Mouse (Mus musculus) MEL (cell line): ENCODE data around the gene Ms4a3. TPM values are rescaled to one million over a fixed set of nuclear protein-coding genes. Genes with fewer than 3 reads are reported as not detected.
A peak's percentile ranks its signal among the peaks of the same experiment; 100 is the strongest.

Experiments used
- DNase-seq: peaks from one replicate; pipeline ENCODE4 v3.0.0; 2011; ENCODE audit warnings: low read depth, low spot score
- H3K27ac ChIP-seq: 2 replicates; pipeline ENCODE4 v1.5.1; 2012; ENCODE audit warnings: low read depth, mild to moderate bottlenecking, control low read depth, low read length, moderate library complexity; ENCODE audit not compliant: control insufficient read depth
- H3K27me3 ChIP-seq, 2 experiments: fragments of 150-350 bp in 1 of 2; sonication (generic) in 1 of 2; 2 replicates each; pipeline ENCODE4 v1.6.1; 2012; ENCODE audit warnings: low read length in 2 of 2, mild to moderate bottlenecking in 2 of 2, improper control_type of control experiment in 1 of 2, moderate library complexity in 1 of 2; ENCODE audit not compliant: insufficient read depth in 2 of 2, control insufficient read depth in 1 of 2
- H3K36me3 ChIP-seq, 2 experiments: 2 replicates each; pipeline ENCODE4 v1.6.1; 2012 to 2014; ENCODE audit warnings: low read length in 2 of 2, improper control_type of control experiment in 1 of 2, inconsistent platforms in 1 of 2, mild to moderate bottlenecking in 1 of 2; ENCODE audit not compliant: insufficient read depth in 2 of 2, control insufficient read depth in 1 of 2
- H3K4me1 ChIP-seq, 2 experiments: fragments of 150-350 bp in 1 of 2; sonication (generic) in 1 of 2; 2 replicates each; pipeline ENCODE4 v1.6.1; 2012; ENCODE audit warnings: low read length in 2 of 2, improper control_type of control experiment in 1 of 2, mild to moderate bottlenecking in 1 of 2; ENCODE audit not compliant: insufficient read depth in 2 of 2, control insufficient read depth in 1 of 2
- H3K4me3 ChIP-seq, 2 experiments: fragments of 150-350 bp in 1 of 2; sonication (generic) in 1 of 2; 2 replicates each; pipeline ENCODE4 v1.5.1; 2012; ENCODE audit warnings: low read depth in 2 of 2, low read length in 2 of 2, mild to moderate bottlenecking in 2 of 2, moderate library complexity in 2 of 2, control low read depth in 1 of 2, improper control_type of control experiment in 1 of 2; ENCODE audit not compliant: control insufficient read depth in 1 of 2, insufficient read depth in 1 of 2
- H3K79me2 ChIP-seq: 2 replicates; pipeline ENCODE4 v1.6.1; 2012; ENCODE audit warnings: mild to moderate bottlenecking, low read length, moderate library complexity; ENCODE audit not compliant: control insufficient read depth, poor library complexity, insufficient read depth
- H3K9ac ChIP-seq: 2 replicates; pipeline ENCODE4 v1.6.1; 2012; ENCODE audit warnings: low read depth, mild to moderate bottlenecking, control low read depth, low read length, moderate library complexity; ENCODE audit not compliant: control insufficient read depth, poor library complexity, severe bottlenecking
- H3K9me3 ChIP-seq: fragments of 150-350 bp; sonication (generic); replicated peaks from 2 replicates; pipeline ENCODE4 v1.6.1; 2012; ENCODE audit warnings: mild to moderate bottlenecking, low read length, improper control_type of control experiment, moderate library complexity; ENCODE audit not compliant: insufficient read depth
- CHD1 ChIP-seq: IDR thresholded peaks from 2 replicates; pipeline ENCODE4 v1.6.1; 2012; ENCODE audit warnings: low read depth, mild to moderate bottlenecking, inconsistent platforms, low read length, improper control_type of control experiment
- CHD2 ChIP-seq: IDR thresholded peaks from 2 replicates; pipeline ENCODE4 v1.6.1; 2011; ENCODE audit warnings: low read length, improper control_type of control experiment
- CTCF ChIP-seq, 3 experiments: IDR thresholded peaks in 2 of 3; conservative IDR thresholded peaks in 1 of 3; 2 replicates each; pipeline ENCODE4 v1.5.1; 2011 to 2012; ENCODE audit warnings: low read length in 3 of 3, low read depth in 2 of 3, mild to moderate bottlenecking in 2 of 3, improper control_type of control experiment in 1 of 3, inconsistent platforms in 1 of 3, mixed read lengths in 1 of 3, moderate library complexity in 1 of 3; ENCODE audit not compliant: control insufficient read depth in 1 of 3, insufficient read depth in 1 of 3, poor library complexity in 1 of 3, severe bottlenecking in 1 of 3
- ELF1 ChIP-seq: IDR thresholded peaks from 2 replicates; pipeline ENCODE4 v1.6.1; 2014; ENCODE audit warnings: low read depth, mild to moderate bottlenecking, inconsistent platforms, low read length, improper control_type of control experiment, moderate library complexity
- EP300 ChIP-seq, 2 experiments: IDR thresholded peaks; 2 replicates each; pipeline ENCODE4 v1.6.1; 2011; ENCODE audit warnings: improper control_type of control experiment in 2 of 2, low read length in 2 of 2, low read depth in 1 of 2, mild to moderate bottlenecking in 1 of 2
- ETS1 ChIP-seq: IDR thresholded peaks from 2 replicates; pipeline ENCODE4 v1.6.1; 2012; ENCODE audit warnings: low read depth, mild to moderate bottlenecking, inconsistent platforms, low read length, improper control_type of control experiment, moderate library complexity
- GABPA ChIP-seq: IDR thresholded peaks from 2 replicates; pipeline ENCODE4 v1.6.1; 2012; ENCODE audit warnings: low read depth, mild to moderate bottlenecking, inconsistent platforms, low read length, improper control_type of control experiment, moderate library complexity
- GATA1 ChIP-seq: IDR thresholded peaks from 2 replicates; pipeline ENCODE4 v1.6.1; 2011; ENCODE audit warnings: low read depth, low read length, improper control_type of control experiment
- HCFC1 ChIP-seq: IDR thresholded peaks from 2 replicates; pipeline ENCODE4 v1.6.1; 2012; ENCODE audit warnings: low read depth, mild to moderate bottlenecking, inconsistent platforms, low read length, improper control_type of control experiment, moderate library complexity
- JUND ChIP-seq: IDR thresholded peaks from 2 replicates; pipeline ENCODE4 v1.6.1; 2011; ENCODE audit warnings: low read depth, mild to moderate bottlenecking, improper control_type of control experiment, low read length
- KAT2A ChIP-seq: conservative IDR thresholded peaks from 2 replicates; pipeline ENCODE4 v1.6.1; 2012; ENCODE audit warnings: low read depth, low read length, improper control_type of control experiment, inconsistent platforms
- MAFK ChIP-seq: IDR thresholded peaks from 2 replicates; pipeline ENCODE4 v1.6.1; 2011; ENCODE audit warnings: low read depth, mild to moderate bottlenecking, low read length, improper control_type of control experiment, borderline replicate concordance
- MAX ChIP-seq: IDR thresholded peaks from 2 replicates; pipeline ENCODE4 v1.6.1; 2011; ENCODE audit warnings: low read length, improper control_type of control experiment
- MAZ ChIP-seq: IDR thresholded peaks from 2 replicates; pipeline ENCODE4 v1.6.1; 2012; ENCODE audit warnings: low read depth, mild to moderate bottlenecking, inconsistent platforms, low read length, improper control_type of control experiment
- MEF2A ChIP-seq: IDR thresholded peaks from 2 replicates; pipeline ENCODE4 v1.6.1; 2014; ENCODE audit warnings: low read depth, mild to moderate bottlenecking, inconsistent platforms, low read length, improper control_type of control experiment; ENCODE audit not compliant: poor library complexity, insufficient replicate concordance, severe bottlenecking; ENCODE audit errors: extremely low read depth
- MXI1 ChIP-seq: IDR thresholded peaks from 2 replicates; pipeline ENCODE4 v1.6.1; 2011; ENCODE audit warnings: mild to moderate bottlenecking, low read depth, low read length, improper control_type of control experiment
- MYC ChIP-seq: IDR thresholded peaks from 2 replicates; pipeline ENCODE4 v1.6.1; 2011; ENCODE audit warnings: low read depth, mild to moderate bottlenecking, low read length, improper control_type of control experiment, moderate library complexity
- RAD21 ChIP-seq: IDR thresholded peaks from 2 replicates; pipeline ENCODE4 v1.6.1; 2011; ENCODE audit warnings: mild to moderate bottlenecking, low read depth, low read length, improper control_type of control experiment
- RCOR1 ChIP-seq: IDR thresholded peaks from 2 replicates; pipeline ENCODE4 v1.6.1; 2012; ENCODE audit warnings: low read depth, mild to moderate bottlenecking, inconsistent platforms, low read length, improper control_type of control experiment
- SIN3A ChIP-seq: IDR thresholded peaks from 2 replicates; pipeline ENCODE4 v1.6.1; 2012; ENCODE audit warnings: low read length, improper control_type of control experiment, inconsistent platforms
- TAL1 ChIP-seq: IDR thresholded peaks from 2 replicates; pipeline ENCODE4 v1.6.1; 2012; ENCODE audit warnings: mild to moderate bottlenecking, inconsistent platforms, low read length, moderate library complexity, mixed read lengths
- TBP ChIP-seq: IDR thresholded peaks from 2 replicates; pipeline ENCODE4 v1.8.0; 2011; ENCODE audit warnings: low read depth, low read length, improper control_type of control experiment
- TCF12 ChIP-seq: IDR thresholded peaks from 2 replicates; pipeline ENCODE4 v1.6.1; 2014; ENCODE audit warnings: low read depth, mild to moderate bottlenecking, inconsistent platforms, low read length, improper control_type of control experiment, moderate library complexity
- UBTF ChIP-seq: IDR thresholded peaks from 2 replicates; pipeline ENCODE4 v1.6.1; 2012; ENCODE audit warnings: low read depth, mild to moderate bottlenecking, inconsistent platforms, low read length, improper control_type of control experiment, moderate library complexity, borderline replicate concordance; ENCODE audit not compliant: insufficient read depth
- USF2 ChIP-seq, 2 experiments: IDR thresholded peaks; 2 replicates each; pipeline ENCODE4 v1.6.1; 2011 to 2012; ENCODE audit warnings: improper control_type of control experiment in 2 of 2, low read length in 2 of 2, borderline replicate concordance in 1 of 2, inconsistent platforms in 1 of 2, low read depth in 1 of 2, mild to moderate bottlenecking in 1 of 2; ENCODE audit not compliant: insufficient read depth in 1 of 2
- ZC3H11A ChIP-seq: IDR thresholded peaks from 2 replicates; pipeline ENCODE4 v1.6.1; 2012; ENCODE audit warnings: low read depth, mild to moderate bottlenecking, inconsistent platforms, low read length, improper control_type of control experiment
- ZMIZ1 ChIP-seq: IDR thresholded peaks from 2 replicates; pipeline ENCODE4 v1.6.1; 2012; ENCODE audit warnings: low read depth, mild to moderate bottlenecking, inconsistent platforms, low read length, improper control_type of control experiment, moderate library complexity
- ZNF384 ChIP-seq: IDR thresholded peaks from 2 replicates; pipeline ENCODE4 v1.6.1; 2012; ENCODE audit warnings: low read depth, mild to moderate bottlenecking, inconsistent platforms, low read length, improper control_type of control experiment
- polyA plus RNA-seq, 2 experiments: library from polyadenylated mRNA; stranded (reverse) in 1 of 2; unstranded in 1 of 2; fragments of >175 nt in 1 of 2; fragments of >200 nt in 1 of 2; gene quantifications; 2 replicates each; pipeline versions ENCODE4 v1.2.1 to v1.2.4; 2012; ENCODE audit warnings: low replicate concordance in 2 of 2, low read depth in 1 of 2; ENCODE audit not compliant: insufficient read length in 2 of 2, insufficient read depth in 1 of 2, missing spikeins in 1 of 2
- total RNA-seq: library from RNA; depleted of rRNA; stranded (reverse); fragments of 300-350 nt; gene quantifications from 2 replicates; pipeline ENCODE4 v1.2.3, GENCODE M21; 2012

The Ms4a3 gene
- total and polyA plus RNA-seq, 3 experiments: 1.0 TPM; not detected in 1

DNA sequence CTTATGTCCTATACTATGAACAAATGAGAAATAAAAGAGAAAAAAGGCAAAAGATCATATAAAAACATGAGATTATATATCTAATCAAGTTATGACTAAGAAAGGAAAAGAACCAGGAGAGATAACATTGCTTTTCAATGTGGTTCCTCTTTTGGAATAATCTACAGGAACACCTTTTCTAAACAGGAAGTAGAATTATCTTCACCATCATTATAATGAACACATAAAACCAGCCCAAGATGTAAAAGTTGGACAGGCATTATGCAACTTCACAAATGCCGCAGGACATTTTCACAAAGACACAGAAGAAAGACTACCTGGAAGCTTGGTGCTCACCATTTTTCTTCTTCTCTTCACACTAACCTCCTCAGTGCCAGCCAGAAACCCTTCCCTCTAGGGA lies 27.6 kb downstream of the Ms4a3 start:
- H3K4me3 ChIP-seq: peak overlapping the region; percentile 38 to 45
- peaks cover 25 to 31% of the 10 kb centered on the region in 2 experiments for H3K4me1 ChIP-seq
- no peaks in the 10 kb centered on the region for H3K9me3 ChIP-seq
- DNase-seq: peak; percentile 70
- TF ChIP-seq MAX (peak; percentile 53; the same call in 1 of the 2 replicates), MYC (peak; percentile 54; the same call in 1 of the 2 replicates), SIN3A (peak; percentile 80), RCOR1 (peak; percentile 85), TBP (0 out of 2 replicates have a peak, but pooled peaks have one; percentile 48), UBTF (no peak), MAFK (peak; percentile 88), GABPA (no peak), EP300 (IDR thresholded peaks at IDR 0.05; ENCODE audit: low read depth in 1 of 2, low read length in 2 of 2) (peak; percentile 98 to 100), TAL1 (peak; percentile 77), CHD1 (peak; percentile 53; the same call in 1 of the 2 replicates), TCF12 (peak; percentile 97), ETS1 (peak; percentile 93), ZMIZ1 (peak; percentile 54; the same call in 1 of the 2 replicates), ZNF384 (0 out of 2 replicates have a peak, but pooled peaks have one; percentile 38), MAZ (no peak), MXI1 (0 out of 2 replicates have a peak, but pooled peaks have one; percentile 13), ZC3H11A (no peak), JUND (peak; percentile 92; the same call in 1 of the 2 replicates), CTCF (IDR thresholded peaks at IDR 0.05 in 2 of 3, conservative IDR thresholded peaks at IDR 0.05 in 1 of 3; ENCODE audit: control insufficient read depth in 1 of 3, insufficient read depth in 1 of 3, low read depth in 2 of 3, low read length in 3 of 3, poor library complexity in 1 of 3, severe bottlenecking in 1 of 3) (no peak), USF2 (IDR thresholded peaks at IDR 0.05; ENCODE audit: borderline replicate concordance in 1 of 2, insufficient read depth in 1 of 2, low read depth in 1 of 2, low read length in 2 of 2) (no peak), GATA1 (peak; percentile 99), HCFC1 (0 out of 2 replicates have a peak, but pooled peaks have one; percentile 44), KAT2A (peak; percentile 33; the same call in 1 of the 2 replicates), MEF2A (peak; percentile 66; the same call in 1 of the 2 replicates), ELF1 (0 out of 2 replicates have a peak, but pooled peaks have one; percentile 31), CHD2 (0 out of 2 replicates have a peak, but pooled peaks have one; percentile 47), RAD21 (no peak)
- peak overlapping the region; percentile 66 for H3K9ac ChIP-seq
- peak overlapping the region; percentile 98 for H3K27ac ChIP-seq
- no peaks in the 10 kb centered on the region for H3K79me2 ChIP-seq
- peaks cover 0 to 41% of the 10 kb centered on the region in 2 experiments; a peak in 2 of 4 replicates for H3K36me3 ChIP-seq
- no peaks in the 10 kb centered on the region for H3K27me3 ChIP-seq
